Mouse (Mus musculus) lung, postnatal 14 days (tissue): ENCODE data around the gene Olfr1121.
"Not testable (repeated sequence)": the region's sequence is repeated elsewhere in the genome, so short reads cannot be mapped to it uniquely, and the experiment has no call there.

ENCODE experiments used
- DNase-seq: peaks from one replicate; pipeline ENCODE4 v3.0.0; 2021

Olfr1121 gene

GRCm38 (mm10) chr2:87369595-87369994 lies at the start of gene Olfr1121:
Olfr1121 (plus strand) TSS chr2:87369895.
- no peak for DNase-seq

GRCm38 (mm10) chr2:87354515-87354914 lies 15.2 kb upstream of the Olfr1121 start, which contains the start of gene Olfr1120:
Olfr1120 (plus strand) TSS chr2:87354815.
- no peak for DNase-seq

- not testable (repeated sequence) for DNase-seq
These were observed 9.6 kb upstream of the Olfr1121 start for GRCm38 (mm10) chr2:87360121-87360520.

- no peak for DNase-seq
These were observed 2.0 kb downstream of the Olfr1121 start for GRCm38 (mm10) chr2:87371726-87372125.

GRCm38 (mm10) chr2:87383935-87384334 lies 14.2 kb downstream of the Olfr1121 start:
- no peak for DNase-seq

DNA sequence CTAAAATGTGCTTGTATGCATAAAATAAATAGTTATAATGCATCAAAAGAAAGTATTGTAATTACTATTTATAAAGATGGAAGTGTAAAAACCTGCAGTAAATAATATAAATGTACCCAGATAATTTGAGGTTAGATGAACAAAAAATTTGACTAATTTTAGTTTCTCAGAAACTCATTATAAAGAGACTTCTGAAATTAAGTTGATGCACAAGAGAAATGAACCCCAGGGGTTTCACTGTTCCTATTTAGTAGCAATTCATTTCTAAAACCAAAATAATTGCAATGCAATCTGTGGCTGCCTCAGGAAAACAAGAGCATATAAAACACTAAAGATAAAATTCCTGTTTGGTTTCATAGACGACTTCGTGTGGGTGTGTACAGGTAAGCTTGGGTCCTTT lies 15.9 kb downstream of the Olfr1121 start, which contains the start of gene Olfr1122:
TSS of gene Olfr1122 (plus strand) at position 301 of the 400 bp plus-strand sequence.
- no peak for DNase-seq

DNA sequence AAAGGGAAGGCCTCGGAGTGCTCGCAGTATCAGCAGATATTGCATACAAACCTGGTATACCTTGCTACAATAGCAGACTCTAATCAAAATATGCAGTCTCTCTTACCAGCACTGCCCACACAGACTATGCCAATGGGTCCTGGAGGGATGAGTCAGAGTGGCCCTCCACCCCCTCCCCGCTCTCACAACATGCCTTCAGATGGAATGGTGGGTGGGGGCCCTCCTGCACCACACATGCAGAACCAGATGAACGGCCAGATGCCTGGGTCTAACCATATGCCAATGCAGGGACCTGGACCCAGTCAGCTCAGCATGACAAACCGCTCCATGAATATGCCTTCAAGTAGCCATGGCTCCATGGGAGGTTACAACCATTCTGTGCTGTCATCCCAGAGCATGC lies 23.9 kb downstream of the Olfr1121 start:
- DNase-seq = not testable (repeated sequence)

DNA sequence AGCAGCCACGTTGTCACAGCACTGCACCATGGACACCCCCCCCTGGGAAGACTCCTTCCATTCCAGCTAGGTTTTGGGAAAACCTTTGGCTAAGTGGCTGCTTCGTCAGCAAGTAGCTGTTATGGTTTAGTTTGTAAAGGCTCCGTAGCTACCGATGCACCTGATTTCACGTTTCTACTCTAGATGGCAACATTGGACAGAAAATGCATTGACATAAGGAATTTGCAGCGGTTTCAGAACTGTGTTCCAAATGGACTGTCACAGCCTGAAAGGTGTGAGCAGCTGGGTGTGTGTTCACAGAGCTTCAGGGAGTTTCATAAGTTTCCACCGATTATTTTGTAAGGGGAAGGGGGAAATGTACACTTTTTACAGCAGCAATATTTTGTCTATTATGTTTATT lies 25.0 kb downstream of the Olfr1121 start:
- not testable (repeated sequence) for DNase-seq

DNA sequence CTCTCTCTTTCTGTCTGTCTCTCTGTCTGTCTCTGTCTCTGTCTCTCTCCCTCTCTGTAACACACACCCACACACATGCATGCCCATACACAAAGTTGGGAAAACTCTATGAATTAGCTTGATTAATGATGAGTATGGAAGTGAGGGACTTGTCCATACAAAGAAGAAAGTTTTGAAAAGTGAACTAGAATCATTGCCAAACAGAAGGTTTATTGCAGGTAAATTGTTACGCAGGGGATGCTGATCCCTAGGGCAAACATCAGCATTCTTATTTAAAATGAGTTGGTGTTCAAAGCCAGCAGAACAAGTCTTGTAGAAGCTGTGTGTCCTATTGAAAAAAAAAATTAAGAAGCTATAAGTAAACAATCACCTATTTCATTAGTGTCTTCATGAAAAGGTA lies 46.6 kb downstream of the Olfr1121 start, which contains the start of gene Olfr1123:
TSS of gene Olfr1123 (plus strand) at position 301 of the 400 bp plus-strand sequence.
- DNase-seq = no peak
